In genomic region chr10:68855934-68856891, GRCm38 (mm10) we compare ENCODE assay signal across 19 mouse cellular contexts.
DNase-seq lines count a peak whose midpoint lies in the region; ATAC-seq and TF ChIP-seq lines count a peak whose summit lies in the region.
"Had no signal": no experiment of that assay in that cellular context is flagged by ENCODE, and none has a peak within 500 bp of the region (broad histone marks: within the 10 kb centered on the region; RNA-seq: fewer than 3 reads in every experiment).

No protein-coding gene starts in this region.

- peak; percentile 45 for DNase-seq in embryo, embryonic 10.5 days (ENCODE audit: low spot score)
- no peak for DNase-seq in embryo, embryonic 9.5 days (ENCODE audit: extremely low spot score)
- DNase-seq in lung, embryonic 14.5 days: peak; percentile 4
- no peak for DNase-seq in lung, postnatal 4 days
- peak; percentile 88 for DNase-seq in embryonic facial prominence, embryonic 14.5 days (ENCODE audit: low spot score)
- no peak for DNase-seq in adrenal gland, postnatal 25 days
- DNase-seq: adrenal gland, adult 2 months; cerebellum, adult 18-20 months; cerebellum, postnatal 36 days; kidney, adult 9 months; kidney, postnatal 36 days; midbrain, embryonic 14.5 days; thymus, postnatal 25 days had no signal

- WGBS in lung, embryonic 14.5 days: 44% methylated on average over 13 of the region's 13 CpGs
- WGBS in embryonic facial prominence, embryonic 14.5 days: 24% methylated on average over 13 of the region's 13 CpGs
- WGBS in limb, embryonic 15.5 days: 27% methylated on average over 13 of the region's 13 CpGs

- H3K27ac ChIP-seq in lung, embryonic 14.5 days (ENCODE audit: low read depth): no peak overlapping the region
- H3K27ac ChIP-seq in embryonic facial prominence, embryonic 14.5 days (replicated peaks; ENCODE audit: low read depth, low read length): peak overlapping the region; percentile 76
- H3K27ac ChIP-seq in limb, embryonic 15.5 days: peak overlapping the region; percentile 75
- H3K27ac ChIP-seq: heart, embryonic 13.5 days; lung, embryonic 15.5 days; stomach, postnatal 0 days had no signal

- no peaks in the 10 kb centered on the region for H3K9me3 ChIP-seq in lung, embryonic 14.5 days (ENCODE audit: low read depth, low read length)
- H3K9me3 ChIP-seq in embryonic facial prominence, embryonic 14.5 days (ENCODE audit: control insufficient read depth, low read length): no peaks in the 10 kb centered on the region
- no peaks in the 10 kb centered on the region for H3K9me3 ChIP-seq in limb, embryonic 15.5 days
- H3K9me3 ChIP-seq: heart, embryonic 13.5 days; lung, embryonic 15.5 days had no signal

- no peak for ATAC-seq in lung, embryonic 14.5 days (ENCODE audit: insufficient read depth)
- peak; percentile 53; the same call in 1 of the 2 replicates for ATAC-seq in embryonic facial prominence, embryonic 14.5 days (ENCODE audit: low read depth)
- ATAC-seq in limb, embryonic 15.5 days (ENCODE audit: insufficient number of reproducible peaks, low FRiP score, low TSS enrichment, low read depth): no peak
- no peak for ATAC-seq in cerebellum, adult (ENCODE audit: insufficient number of reproducible peaks, low FRiP score, low TSS enrichment)

- no peaks in the 10 kb centered on the region for H3K27me3 ChIP-seq in lung, embryonic 14.5 days (ENCODE audit: insufficient read depth, low read length)
- no peaks in the 10 kb centered on the region for H3K27me3 ChIP-seq in embryonic facial prominence, embryonic 14.5 days (replicated peaks; ENCODE audit: control insufficient read depth, insufficient read depth, low read length)
- no peaks in the 10 kb centered on the region for H3K27me3 ChIP-seq in limb, embryonic 15.5 days
- H3K27me3 ChIP-seq: heart, embryonic 13.5 days; lung, embryonic 15.5 days had no signal

- TF ChIP-seq CTCF in lung, embryonic 14.5 days (IDR thresholded peaks at IDR 0.05; ENCODE audit: low read depth): no peak

- no peak overlapping the region for H3K4me3 ChIP-seq in lung, embryonic 14.5 days (ENCODE audit: low read depth, low read length)
- no peak overlapping the region for H3K4me3 ChIP-seq in embryonic facial prominence, embryonic 14.5 days (ENCODE audit: low read depth, low read length)
- no peak overlapping the region for H3K4me3 ChIP-seq in limb, embryonic 15.5 days
- H3K4me3 ChIP-seq: heart, embryonic 13.5 days; lung, embryonic 15.5 days had no signal

- no peak overlapping the region for H3K4me2 ChIP-seq in lung, embryonic 14.5 days
- peak overlapping the region; percentile 1; the same call in 1 of the 2 replicates for H3K4me2 ChIP-seq in embryonic facial prominence, embryonic 14.5 days (ENCODE audit: low read depth, low read length)
- H3K4me2 ChIP-seq in limb, embryonic 15.5 days: no peak overlapping the region
- H3K4me2 ChIP-seq: heart, embryonic 13.5 days; liver, embryonic 11.5 days; lung, embryonic 15.5 days had no signal

- H3K9ac ChIP-seq in lung, embryonic 14.5 days: no peak overlapping the region
- H3K9ac ChIP-seq in embryonic facial prominence, embryonic 14.5 days (ENCODE audit: low read depth, low read length): no peak overlapping the region; the same call in 1 of the 2 replicates
- H3K9ac ChIP-seq in limb, embryonic 15.5 days: no peak overlapping the region
- H3K9ac ChIP-seq: heart, embryonic 13.5 days; lung, embryonic 15.5 days had no signal

- H3K4me1 ChIP-seq in lung, embryonic 14.5 days (ENCODE audit: insufficient read depth): no peaks in the 10 kb centered on the region
- peaks cover 12% of the 10 kb centered on the region for H3K4me1 ChIP-seq in embryonic facial prominence, embryonic 14.5 days (ENCODE audit: control insufficient read depth, insufficient read depth, low read length)
- H3K4me1 ChIP-seq in limb, embryonic 15.5 days: peaks cover 9% of the 10 kb centered on the region; the same call in 1 of the 2 replicates
- H3K4me1 ChIP-seq: heart, embryonic 13.5 days; lung, embryonic 15.5 days had no signal

- H3K36me3 ChIP-seq in lung, embryonic 14.5 days (ENCODE audit: insufficient read depth): no peaks in the 10 kb centered on the region
- H3K36me3 ChIP-seq in embryonic facial prominence, embryonic 14.5 days (ENCODE audit: control insufficient read depth, insufficient read depth, low read length): no peaks in the 10 kb centered on the region
- no peaks in the 10 kb centered on the region for H3K36me3 ChIP-seq in limb, embryonic 15.5 days
- H3K36me3 ChIP-seq: heart, embryonic 13.5 days; lung, embryonic 15.5 days had no signal

Comparison
In these comparisons a context has a peak if more than half of its experiments do, and no peak if none do; other contexts are left out.
1. DNase-seq: peak in embryo, embryonic 10.5 days (single experiment), lung, embryonic 14.5 days (single experiment) and embryonic facial prominence, embryonic 14.5 days (single experiment); none in embryo, embryonic 9.5 days (single experiment), lung, postnatal 4 days (0 of 2) and adrenal gland, postnatal 25 days (single experiment).